Mouse (Mus musculus): Measurements from ENCODE around the gene Treh.

- no peak for TF ChIP-seq POLR2A (IDR thresholded peaks at IDR 0.05; ENCODE audit: control insufficient read depth, extremely low read depth, insufficient read depth, low read length, poor library complexity)
- TF ChIP-seq CTCF (IDR thresholded peaks at IDR 0.05; ENCODE audit: borderline replicate concordance, control insufficient read depth, extremely low read depth, insufficient read depth, low read length, poor library complexity), result no peak
These were observed 46.8 kb upstream of the Treh start for GRCm38 (mm10) chr9:44626268-44626667.
